Comparison of ENCODE assay signal across 32 mouse cellular contexts in genomic region chr5:73741441-73741840, GRCm38 (mm10).
DNase-seq lines count a peak whose midpoint lies in the region; ATAC-seq lines count a peak whose summit lies in the region.
"Had no signal": no experiment of that assay in that cellular context is flagged by ENCODE, and none has a peak within 500 bp of the region (broad histone marks: within the 10 kb centered on the region; RNA-seq: fewer than 3 reads in every experiment).

No protein-coding gene starts in this region.

- H3K4me1 ChIP-seq in limb, embryonic 12.5 days (replicated peaks), result peaks cover 22% of the 10 kb centered on the region
- H3K4me1 ChIP-seq: forebrain, embryonic 12.5 days; hindbrain, embryonic 13.5 days; midbrain, embryonic 13.5 days; neural tube, embryonic 13.5 days had no signal

- no peak overlapping the region for H3K4me2 ChIP-seq in limb, embryonic 12.5 days
- H3K4me2 ChIP-seq: forebrain, embryonic 12.5 days; hindbrain, embryonic 13.5 days; midbrain, embryonic 13.5 days; neural tube, embryonic 13.5 days had no signal

- no peaks in the 10 kb centered on the region for H3K27me3 ChIP-seq in limb, embryonic 12.5 days
- H3K27me3 ChIP-seq: hindbrain, embryonic 13.5 days; midbrain, embryonic 13.5 days; neural tube, embryonic 13.5 days had no signal

- 32% methylated on average over 11 of the region's 11 CpGs for WGBS in limb, embryonic 12.5 days

- peak; percentile 33 to 55 for DNase-seq in heart, adult 18-20 months
- DNase-seq in heart, postnatal 36 days, result no peak
- peak; percentile 100 for DNase-seq in fat pad, adult 2 months (ENCODE audit: extremely low read depth, low read depth, low spot score)
- DNase-seq in urinary bladder, adult 2 months (ENCODE audit: low spot score), result no peak
- DNase-seq in ovary, adult 18-20 months (ENCODE audit: low spot score), result no peak
- no peak for DNase-seq in cerebellum, adult 9-11 months
- DNase-seq: adrenal gland, adult 2 months; adrenal gland, postnatal 36 days; B cell, adult 2 months; cerebellum, adult 18-20 months; cerebellum, postnatal 14 days; forebrain, postnatal 0 days; gastrocnemius, postnatal 14 days; heart, postnatal 4 days; kidney, adult 8-10 months; kidney, postnatal 10 days; layer of hippocampus, adult 9-11 months; liver; lung, adult 2 months; lung, postnatal 10 days; right cerebral cortex, postnatal 14 days; thymus, adult 18-20 months; thymus, postnatal 36 days had no signal

- no peak overlapping the region for H3K9ac ChIP-seq in limb, embryonic 12.5 days (replicated peaks)
- H3K9ac ChIP-seq: forebrain, embryonic 12.5 days; forebrain, postnatal 0 days; hindbrain, embryonic 13.5 days; liver, embryonic 14.5 days; midbrain, embryonic 13.5 days; neural tube, embryonic 13.5 days had no signal

- intact Hi-C loops in heart, postnatal 36 days (cut with DNase I), result no loop called here

- H3K4me3 ChIP-seq in limb, embryonic 12.5 days (replicated peaks), result no peak overlapping the region
- H3K4me3 ChIP-seq: forebrain, embryonic 12.5 days; hindbrain, embryonic 13.5 days; midbrain, embryonic 13.5 days; neural tube, embryonic 13.5 days had no signal

- no peak for ATAC-seq in limb, embryonic 12.5 days (ENCODE audit: insufficient number of reproducible peaks, insufficient read depth, low FRiP score, low TSS enrichment, low read depth)
- ATAC-seq: activated CD4-positive, CD25-positive, alpha-beta regulatory T cell, adult 4 months; forebrain, postnatal 0 days; intestine, embryonic 16.5 days; midbrain, embryonic 13.5 days had no signal

- no peaks in the 10 kb centered on the region for H3K36me3 ChIP-seq in limb, embryonic 12.5 days
- H3K36me3 ChIP-seq: forebrain, embryonic 12.5 days; hindbrain, embryonic 13.5 days; midbrain, embryonic 13.5 days; neural tube, embryonic 13.5 days had no signal

- no peaks in the 10 kb centered on the region for H3K9me3 ChIP-seq in limb, embryonic 12.5 days
- H3K9me3 ChIP-seq: forebrain, embryonic 12.5 days; hindbrain, embryonic 13.5 days; midbrain, embryonic 13.5 days; neural tube, embryonic 13.5 days had no signal

- H3K27ac ChIP-seq in limb, embryonic 12.5 days, result peak overlapping the region; percentile 81
- H3K27ac ChIP-seq: forebrain, embryonic 12.5 days; hindbrain, embryonic 13.5 days; liver, embryonic 14.5 days; macrophage; midbrain, embryonic 13.5 days; neural tube, embryonic 13.5 days had no signal

Comparison
In these comparisons a context has a peak if more than half of its experiments do, and no peak if none do; other contexts are left out.
1. DNase-seq: peak in heart, adult 18-20 months (2 of 2) and fat pad, adult 2 months (single experiment); none in heart, postnatal 36 days (0 of 2), urinary bladder, adult 2 months (single experiment), ovary, adult 18-20 months (single experiment) and cerebellum, adult 9-11 months (single experiment).